Mouse (Mus musculus) megakaryocyte-erythroid progenitor cell, adult 5-6 weeks (primary cell): Measurements from ENCODE around the gene Hmx2. TPM values are rescaled to one million over a fixed set of nuclear protein-coding genes. Genes with fewer than 3 reads are reported as not detected.

Experiments
- ATAC-seq: replicated peaks from 2 replicates; pipeline ENCODE4 v1.8.0; 2016; ENCODE audit warnings: mild to moderate bottlenecking, inconsistent platforms; ENCODE audit not compliant: severe bottlenecking, poor library complexity, low FRiP score, low TSS enrichment
- total RNA-seq, 2 experiments: library from RNA; stranded (forward) in 1 of 2; stranded (reverse) in 1 of 2; fragments of 200-1000, 215-1000 nt in 1 of 2; fragments of >200 nt in 1 of 2; fragmentation: Nextera tagmentation in 1 of 2; gene quantifications; 2 replicates each; pipeline ENCODE4 v1.2.3; 2014 to 2017

The Hmx2 gene
- total RNA-seq (2014; fragmentation: Nextera tagmentation) (not detected in 2 replicates), total RNA-seq (2017) (not detected in 2 replicates)

GRCm38 (mm10) chr7:131548473-131548872 lies at the start of gene Hmx2:
Gene Hmx2, plus strand, starts transcription at chr7:131548773.
- no peak for ATAC-seq

GRCm38 (mm10) chr7:131503739-131504138 lies 44.8 kb upstream of the Hmx2 start:
- ATAC-seq = no peak

GRCm38 (mm10) chr7:131539979-131540378 lies 8.6 kb upstream of the Hmx2 start:
- ATAC-seq = peak; percentile 83

- ATAC-seq = no peak
Measured at GRCm38 (mm10) chr7:131541184-131542114, 7.1 kb upstream of the Hmx2 start.

- no peak for ATAC-seq
Measured at GRCm38 (mm10) chr7:131542115-131542871, 6.3 kb upstream of the Hmx2 start, which contains the start of gene Hmx3. Gene Hmx3, plus strand, starts transcription at chr7:131542867.

GRCm38 (mm10) chr7:131542872-131543622 lies 5.5 kb upstream of the Hmx2 start:
- ATAC-seq = no peak

- ATAC-seq = no peak
Measured at GRCm38 (mm10) chr7:131543623-131544481, 4.7 kb upstream of the Hmx2 start.

GRCm38 (mm10) chr7:131544871-131545270 lies 3.7 kb upstream of the Hmx2 start:
- ATAC-seq = no peak

- ATAC-seq = no peak
Measured at GRCm38 (mm10) chr7:131545701-131546385, 2.7 kb upstream of the Hmx2 start.

- ATAC-seq = no peak
Measured at GRCm38 (mm10) chr7:131546423-131546822, 2.1 kb upstream of the Hmx2 start.

GRCm38 (mm10) chr7:131547481-131547880 lies 1.1 kb upstream of the Hmx2 start:
- ATAC-seq = no peak

- ATAC-seq = no peak
Measured at GRCm38 (mm10) chr7:131551471-131551870, 2.9 kb downstream of the Hmx2 start.

- no peak for ATAC-seq
Measured at GRCm38 (mm10) chr7:131551931-131552741, 3.6 kb downstream of the Hmx2 start.

GRCm38 (mm10) chr7:131552781-131553180 lies 4.2 kb downstream of the Hmx2 start:
- ATAC-seq = no peak

- ATAC-seq = 0 out of 2 replicates have a peak, but pooled peaks have one; percentile 30
Measured at GRCm38 (mm10) chr7:131553771-131554175, 5.2 kb downstream of the Hmx2 start.

GRCm38 (mm10) chr7:131554341-131555180 lies 6.0 kb downstream of the Hmx2 start:
- no peak for ATAC-seq
